Mouse (Mus musculus) cerebellum, adult 2 months (tissue): Measurements from ENCODE around the gene Sema5a.

Experiments used
- CTCF ChIP-seq: fragments of 200-500 bp; IDR thresholded peaks from 2 replicates; pipeline ENCODE4 v1.5.1; 2011; ENCODE audit warnings: low read depth, mild to moderate bottlenecking, control low read depth, low read length, moderate library complexity, borderline replicate concordance; ENCODE audit not compliant: insufficient read depth
- POLR2A ChIP-seq: fragments of 200-500 bp; IDR thresholded peaks from 2 replicates; pipeline ENCODE4 v1.6.1; 2011; ENCODE audit warnings: low read length, control low read depth, borderline replicate concordance; ENCODE audit not compliant: insufficient read depth

DNA sequence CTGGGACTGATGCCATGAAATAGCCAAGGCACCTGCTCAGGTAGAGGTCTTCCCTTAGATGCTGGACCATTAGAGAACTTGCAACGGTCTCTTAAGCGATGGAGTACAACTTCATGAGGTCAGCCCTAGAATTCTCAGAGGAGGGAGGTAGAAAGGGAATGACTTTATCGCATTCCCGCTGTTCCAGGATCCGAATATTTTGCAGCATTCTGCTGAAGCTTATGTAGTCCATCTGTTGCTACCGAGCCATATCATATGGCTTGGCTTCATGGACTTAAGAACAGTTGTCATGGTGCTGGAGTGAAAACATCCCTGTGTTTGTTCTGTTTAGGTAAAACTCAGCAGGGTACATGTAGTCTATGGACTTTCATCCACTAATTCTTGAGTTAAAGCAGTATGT is 369.1 kb downstream of the Sema5a start:
- TF ChIP-seq CTCF (no peak), POLR2A (no peak)
